Mouse (Mus musculus) adrenal gland (tissue): ENCODE measurements around the gene Speg.

Experiments
- intact Hi-C: fragments of 180-260 bp; cut with DNase I; formaldehyde crosslinking; loops from one replicate; pipeline ENCODE4 v1.15.1; 2025

Gene Speg

DNA sequence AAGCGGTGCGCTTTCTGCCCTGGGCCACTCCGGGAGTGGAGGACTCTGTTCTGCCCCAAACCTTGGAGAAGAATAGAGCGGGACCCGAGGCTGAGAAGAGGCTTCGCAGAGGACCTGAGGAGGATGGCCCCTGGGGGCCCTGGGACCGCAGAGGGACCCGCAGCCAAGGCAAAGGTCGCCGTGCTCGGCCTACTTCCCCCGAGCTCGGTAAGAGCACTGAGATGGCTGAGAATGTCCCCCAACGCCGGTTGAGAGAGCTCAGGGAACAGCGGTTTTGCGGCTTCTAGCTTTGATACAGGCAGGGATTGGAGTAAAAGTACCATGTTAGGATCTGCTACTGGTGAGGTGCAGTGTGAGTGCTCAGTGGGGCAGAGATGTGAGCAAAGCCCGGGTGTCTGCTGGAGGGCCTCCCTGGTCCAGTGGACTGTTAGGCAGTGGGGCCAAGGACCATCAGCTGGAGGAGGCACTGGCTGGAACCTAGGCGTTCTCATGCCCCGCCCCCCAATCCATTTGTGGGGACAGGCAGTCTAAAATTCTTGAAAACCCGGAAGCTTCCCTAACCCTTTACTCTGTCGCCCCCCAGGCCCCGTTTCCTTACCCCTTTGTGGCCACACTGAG lies 13.9 kb downstream of the Speg start:
- intact Hi-C loops = no loop called here

DNA sequence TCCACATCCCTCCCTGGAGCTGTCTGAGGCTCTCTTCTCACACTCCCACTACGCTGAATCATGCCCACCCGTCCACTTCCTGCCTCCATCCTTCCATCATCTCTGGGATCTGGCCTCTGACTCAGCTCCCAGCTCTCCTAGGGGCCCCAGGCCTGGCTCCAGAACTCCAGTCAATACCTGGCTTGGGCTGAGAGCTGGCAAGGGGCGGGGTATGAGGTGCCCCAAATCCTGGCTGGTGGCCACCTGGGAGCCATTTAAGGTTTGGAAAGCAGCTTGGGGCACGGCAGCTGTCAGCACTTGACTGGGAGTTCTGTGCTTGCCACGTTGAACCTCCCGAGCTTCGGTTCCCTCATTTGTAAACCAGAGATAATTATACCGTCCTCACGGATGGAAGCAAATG lies 18.0 kb downstream of the Speg start:
- intact Hi-C loops = no loop called here

DNA sequence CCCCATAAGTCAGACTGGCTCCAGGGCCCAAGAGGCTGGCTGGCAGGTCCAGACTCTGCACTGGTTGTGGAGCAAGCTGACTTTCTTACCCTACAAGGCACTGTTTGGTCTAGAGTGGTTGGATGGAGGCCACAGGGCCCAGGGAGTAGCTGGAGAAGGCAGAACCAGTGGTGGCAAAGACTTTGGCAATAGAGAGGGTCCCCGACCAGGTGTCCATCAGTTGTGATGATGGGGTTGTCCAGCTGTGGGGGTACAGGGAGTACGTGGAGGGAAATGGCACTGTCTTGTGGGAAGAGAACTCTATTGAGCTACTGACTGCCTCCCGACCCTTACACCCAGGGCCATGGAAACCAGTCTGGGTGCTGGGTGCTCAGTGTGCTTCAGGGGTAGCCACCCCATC lies 18.7 kb downstream of the Speg start:
- intact Hi-C loops = no loop called here

DNA sequence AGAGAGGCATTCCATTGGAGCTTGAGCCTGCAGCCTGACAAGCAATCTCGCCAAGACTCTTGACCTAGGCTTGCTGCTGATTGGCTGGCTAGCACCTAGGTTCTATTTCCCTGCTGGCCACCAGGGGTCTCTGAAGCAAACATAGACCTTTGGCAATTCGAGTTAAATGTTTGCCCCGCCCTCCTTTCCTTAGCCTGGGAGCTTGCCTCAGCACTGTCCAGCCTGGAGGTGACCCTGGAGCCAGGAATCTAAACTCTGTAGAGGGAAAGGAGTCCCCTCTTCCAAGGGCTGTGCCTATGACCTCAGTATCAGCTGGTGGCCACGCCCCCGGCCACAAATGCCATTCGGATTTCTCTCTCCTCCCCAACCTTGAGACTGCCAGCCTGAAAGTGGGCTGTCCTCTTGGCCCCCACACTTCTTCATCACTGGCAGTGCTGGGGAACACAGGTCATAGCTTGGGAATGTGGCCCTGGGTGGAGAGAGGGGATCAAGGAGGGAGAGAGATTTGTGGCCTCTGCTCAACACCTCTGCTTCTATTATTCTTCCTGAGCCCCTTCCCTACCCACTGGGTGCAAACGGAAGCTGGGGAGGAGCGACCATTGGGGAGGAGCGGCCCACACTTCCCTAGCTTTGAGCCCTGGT lies 23.8 kb downstream of the Speg start:
- intact Hi-C loops = no loop called here

DNA sequence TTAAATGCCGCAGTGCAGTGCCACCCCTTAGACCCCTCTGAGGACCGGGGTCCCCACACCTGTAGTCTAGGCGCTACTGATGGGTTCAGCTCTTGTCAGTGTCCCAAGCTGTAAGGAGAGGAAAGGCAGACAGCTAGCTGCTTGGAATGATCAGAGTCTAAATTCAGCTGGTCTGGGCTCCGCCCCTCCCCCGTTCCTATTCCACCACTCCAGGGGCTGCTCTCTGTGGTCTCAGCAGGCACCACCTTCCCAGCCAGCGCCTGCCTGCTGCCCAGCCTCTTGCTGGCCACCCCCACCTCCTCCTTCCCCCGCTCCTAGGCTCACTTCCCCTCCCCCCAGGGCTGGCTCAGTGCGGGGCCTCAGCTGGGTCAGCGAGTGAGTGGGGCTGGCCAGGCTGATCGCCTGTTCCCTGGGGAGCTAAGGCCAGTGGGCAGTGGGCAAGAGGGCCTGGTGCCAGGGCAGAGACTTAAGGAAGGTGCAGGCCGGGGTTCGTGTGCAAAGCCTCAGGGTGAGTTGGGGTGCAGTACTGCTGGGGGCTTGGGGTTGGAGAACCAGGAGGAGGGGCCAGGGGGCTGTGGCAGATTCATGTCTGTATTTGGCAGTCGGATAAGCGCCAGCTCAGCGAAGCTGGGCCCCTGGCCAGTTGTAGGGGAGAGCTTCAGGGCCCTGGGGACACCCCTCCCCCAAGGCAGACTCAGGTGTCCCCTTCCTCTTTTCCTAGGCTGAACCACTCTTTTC lies 24.8 kb downstream of the Speg start:
- intact Hi-C loops = no loop called here

GRCm38 (mm10) chr1:75400493-75401115 lies 25.5 kb downstream of the Speg start:
- intact Hi-C loops = no loop called here

DNA sequence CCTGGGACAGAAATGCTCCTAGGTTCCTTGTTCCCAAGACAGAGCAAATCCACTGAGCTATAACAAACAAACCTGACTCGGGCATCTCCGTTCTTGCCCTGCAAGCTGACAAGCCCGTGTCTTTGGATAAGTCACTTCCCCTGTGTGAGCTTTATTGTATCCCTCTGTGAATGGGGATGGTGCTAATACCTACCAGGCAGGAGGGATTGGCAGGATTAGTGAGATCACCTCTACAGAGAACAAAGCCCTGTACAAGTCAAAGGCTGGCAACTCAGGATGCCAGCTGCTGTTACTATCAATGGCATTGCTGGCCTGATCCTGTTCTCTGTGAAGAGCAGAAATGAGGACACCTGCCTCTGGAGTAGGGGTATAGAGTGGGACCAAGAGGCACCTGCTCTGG lies 30.4 kb downstream of the Speg start:
- intact Hi-C loops = no loop called here

DNA sequence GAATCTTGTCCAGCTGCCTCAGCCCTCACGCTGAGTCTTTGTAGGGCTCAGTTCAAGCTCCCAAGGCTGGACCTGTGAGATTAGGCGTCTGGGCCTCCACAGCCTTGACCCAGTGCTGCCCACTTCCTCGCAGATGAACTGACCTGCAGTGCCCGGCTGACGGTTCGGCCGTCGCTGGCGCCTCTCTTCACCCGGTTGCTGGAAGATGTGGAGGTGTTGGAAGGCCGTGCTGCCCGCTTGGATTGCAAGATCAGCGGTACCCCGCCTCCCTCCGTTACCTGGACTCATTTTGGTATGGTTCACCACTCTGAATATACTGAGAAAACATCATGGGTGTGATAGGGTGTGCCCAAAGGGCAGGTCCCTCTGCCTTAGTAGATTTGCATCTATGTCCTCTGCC lies 31.1 kb downstream of the Speg start:
- intact Hi-C loops = no loop called here

- intact Hi-C loops = no loop called here
These were observed 32.0 kb downstream of the Speg start for GRCm38 (mm10) chr1:75407056-75407455.

GRCm38 (mm10) chr1:75408210-75408609 lies 33.1 kb downstream of the Speg start:
- intact Hi-C loops = no loop called here

DNA sequence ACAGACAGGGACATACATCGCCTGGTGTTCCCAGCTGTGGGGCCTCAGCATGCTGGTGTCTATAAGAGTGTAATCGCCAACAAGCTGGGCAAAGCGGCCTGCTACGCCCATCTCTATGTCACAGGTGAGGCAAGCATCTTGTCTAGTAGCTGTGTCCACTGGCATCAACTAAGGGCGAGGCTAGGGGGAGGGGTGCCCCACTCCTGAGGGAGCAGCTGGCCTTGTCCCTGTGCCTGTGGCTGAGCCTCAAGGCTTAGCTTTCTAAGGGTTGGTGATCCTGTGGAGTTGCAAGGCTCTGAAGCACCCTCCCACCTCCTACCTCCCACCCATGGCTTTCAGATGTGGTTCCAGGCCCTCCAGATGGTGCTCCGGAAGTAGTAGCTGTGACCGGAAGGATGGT lies 34.9 kb downstream of the Speg start:
- intact Hi-C loops = no loop called here

DNA sequence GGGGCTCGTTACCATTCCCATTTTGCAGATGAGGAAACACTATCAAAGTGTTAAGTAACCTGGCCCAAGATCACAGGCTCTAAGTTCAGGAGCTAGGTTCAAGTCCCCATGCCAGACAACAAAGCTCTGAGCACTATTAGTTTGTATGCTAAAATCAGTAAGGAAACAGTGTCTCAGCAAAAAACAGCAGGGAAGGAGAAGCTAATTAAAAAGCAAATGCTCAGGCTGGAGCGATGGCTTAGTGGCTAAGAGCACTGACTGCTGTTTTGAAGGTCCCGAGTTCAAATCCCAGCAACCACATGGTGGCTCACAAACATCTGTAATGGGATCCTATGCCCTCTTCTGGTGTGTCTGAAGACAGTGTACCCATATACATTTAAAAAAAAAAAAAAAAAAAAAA lies 37.1 kb downstream of the Speg start:
- intact Hi-C loops = no loop called here

GRCm38 (mm10) chr1:75413749-75414148 lies 38.7 kb downstream of the Speg start:
- intact Hi-C loops = no loop called here

DNA sequence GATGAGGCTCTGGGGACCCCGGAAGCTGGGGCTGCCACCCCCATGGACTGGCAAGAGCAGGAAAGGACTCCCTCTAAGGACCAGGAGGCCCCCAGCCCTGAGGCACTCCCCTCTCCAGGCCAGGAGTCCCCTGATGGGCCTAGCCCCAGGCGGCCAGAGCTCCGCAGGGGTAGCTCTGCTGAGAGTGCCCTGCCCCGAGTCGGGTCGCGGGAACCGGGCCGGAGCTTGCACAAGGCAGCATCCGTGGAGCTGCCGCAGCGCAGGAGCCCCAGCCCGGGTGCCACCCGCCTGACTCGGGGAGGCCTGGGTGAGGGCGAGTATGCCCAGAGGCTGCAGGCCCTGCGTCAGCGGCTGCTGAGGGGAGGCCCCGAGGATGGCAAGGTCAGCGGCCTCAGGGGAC lies 46.7 kb downstream of the Speg start:
- intact Hi-C loops = no loop called here

DNA sequence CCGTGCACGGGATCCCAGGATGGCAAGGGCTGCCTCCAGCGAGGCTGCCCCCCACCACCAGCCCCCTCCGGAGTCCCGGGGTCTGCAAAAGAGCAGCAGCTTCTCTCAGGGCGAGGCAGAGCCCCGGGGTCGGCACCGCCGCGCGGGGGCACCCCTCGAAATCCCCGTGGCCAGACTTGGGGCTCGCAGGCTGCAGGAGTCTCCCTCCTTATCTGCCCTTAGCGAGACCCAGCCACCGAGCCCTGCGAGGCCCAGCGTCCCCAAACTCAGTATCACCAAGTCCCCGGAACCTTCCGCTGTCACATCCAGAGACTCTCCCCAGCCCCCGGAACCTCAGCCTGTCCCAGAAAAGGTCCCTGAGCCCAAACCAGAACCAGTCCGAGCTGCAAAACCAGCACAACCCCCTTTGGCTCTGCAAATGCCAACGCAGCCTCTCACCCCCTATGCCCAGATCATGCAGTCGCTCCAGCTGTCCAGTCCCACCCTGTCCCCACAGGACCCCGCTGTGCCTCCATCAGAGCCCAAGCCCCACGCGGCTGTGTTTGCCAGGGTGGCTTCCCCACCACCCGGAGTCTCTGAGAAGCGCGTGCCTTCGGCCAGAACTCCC lies 47.2 kb downstream of the Speg start:
- intact Hi-C loops = no loop called here

- intact Hi-C loops = no loop called here
These were observed 47.9 kb downstream of the Speg start for GRCm38 (mm10) chr1:75422823-75423471.

DNA sequence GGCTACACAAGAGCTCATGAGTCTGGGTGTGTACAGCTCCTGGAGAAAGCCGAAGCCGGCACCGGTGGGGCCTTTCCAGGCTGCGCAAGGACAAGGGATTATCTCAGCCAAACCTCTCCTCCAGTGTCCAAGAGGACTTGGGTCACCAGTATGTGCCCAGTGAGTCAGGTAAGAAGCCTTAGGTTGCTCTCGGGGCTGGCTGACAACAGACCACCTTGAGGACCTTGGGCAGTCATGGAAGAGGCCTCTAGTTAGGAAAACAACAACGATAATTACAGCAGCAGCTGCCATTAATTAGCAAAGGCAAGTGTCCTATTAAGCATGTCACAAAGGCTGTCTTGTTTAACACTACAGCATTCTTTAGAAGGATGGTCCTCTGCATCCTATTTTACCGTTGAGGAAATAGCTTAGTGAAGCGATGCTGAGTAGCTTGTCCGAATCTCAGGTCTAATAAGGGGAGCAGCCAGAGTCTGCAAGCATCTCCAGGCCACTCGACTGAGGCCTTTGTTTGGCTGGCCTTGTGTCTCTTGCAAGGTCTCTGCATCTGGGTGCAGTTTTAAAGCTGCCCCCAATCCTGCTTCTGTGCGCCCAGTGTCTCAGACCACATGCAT lies 48.8 kb downstream of the Speg start:
- intact Hi-C loops = no loop called here

- intact Hi-C loops = no loop called here
These were observed 50.8 kb downstream of the Speg start for GRCm38 (mm10) chr1:75425796-75426471.

- intact Hi-C loops = no loop called here
These were observed 60.6 kb downstream of the Speg start, which contains the start of gene Gmppa for GRCm38 (mm10) chr1:75435475-75436328. Gene Gmppa, plus strand, starts transcription at chr1:75435930.
